Mouse (Mus musculus): ENCODE measurements around the gene Cacng1.

DNA sequence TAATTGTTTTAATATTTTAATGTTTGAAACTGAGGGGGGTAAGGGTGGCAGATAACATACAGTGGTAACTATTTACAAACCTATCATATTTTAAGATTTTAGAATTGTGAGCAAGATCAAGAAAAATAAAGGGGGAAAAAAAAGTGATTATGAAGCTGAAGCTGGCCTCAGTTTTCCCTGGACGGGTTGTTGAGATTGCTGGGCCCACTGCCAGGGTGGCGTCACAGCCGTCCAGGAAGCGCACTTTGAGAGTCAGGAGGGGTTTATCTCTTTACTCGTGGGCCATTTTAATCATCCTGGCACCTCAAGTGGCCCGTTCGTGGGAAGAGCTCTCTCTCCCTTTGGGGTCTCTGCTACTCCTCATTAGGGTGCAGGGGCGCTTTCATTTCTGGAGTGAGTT is 24.8 kb downstream of the Cacng1 start:
- TF ChIP-seq POLR2A (IDR thresholded peaks at IDR 0.05; ENCODE audit: extremely low read depth, insufficient read depth, low read length) (no peak), CTCF (IDR thresholded peaks at IDR 0.05; ENCODE audit: extremely low read depth, insufficient read depth, low read length) (no peak)
